Comparison of ENCODE assay signal across 8 mouse cellular contexts in the genomic region with DNA sequence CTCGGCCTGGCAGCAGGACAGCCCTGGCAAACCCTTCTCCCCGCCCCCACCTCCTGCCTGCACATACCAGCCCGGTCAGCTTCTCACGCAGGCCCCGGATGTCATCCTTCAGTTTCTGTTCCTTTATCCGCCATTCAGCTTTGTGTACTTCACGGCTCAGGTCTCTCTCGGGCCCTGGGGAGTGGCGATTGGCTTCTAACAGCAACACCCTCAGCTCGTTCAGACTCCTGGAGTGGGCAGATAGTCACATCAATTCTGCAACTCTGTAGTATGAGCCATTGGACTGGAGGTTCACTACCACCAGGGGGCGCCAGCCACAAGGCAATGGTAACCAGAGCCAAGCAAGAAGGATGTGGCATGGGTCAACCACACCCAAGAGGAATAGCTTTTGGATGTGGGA. TPM values are rescaled to one million over a fixed set of nuclear protein-coding genes. Genes with fewer than 3 reads are reported as not detected.
DNase-seq lines count a peak whose midpoint lies in the region; ATAC-seq lines count a peak whose summit lies in the region.

No protein-coding gene starts in this region.

- H3K9ac ChIP-seq in limb, embryonic 13.5 days, result no peak overlapping the region

- H3K27me3 ChIP-seq in embryonic facial prominence, embryonic 10.5 days (replicated peaks; ENCODE audit: low read depth, poor library complexity, severe bottlenecking), result no peaks in the 10 kb centered on the region
- no peaks in the 10 kb centered on the region for H3K27me3 ChIP-seq in limb, embryonic 13.5 days

- 0 out of 2 replicates have a peak, but pooled peaks have one; percentile 18 for ATAC-seq in limb, embryonic 13.5 days (ENCODE audit: low FRiP score, low read depth)

- peak; percentile 51 for DNase-seq in 3134 (ENCODE audit: extremely low read depth, insufficient read length, low spot score)
- peak; percentile 95 for DNase-seq in adrenal gland, postnatal 10 days
- peak; percentile 88 for DNase-seq in embryonic facial prominence, embryonic 10.5 days (ENCODE audit: low spot score)
- DNase-seq in heart, adult 8-10 months (ENCODE audit: low spot score), result peak; percentile 90
- peak; percentile 92 for DNase-seq in kidney, adult 9 months
- peak; percentile 56 to 80 for DNase-seq in monocyte, adult 2 months (ENCODE audit: low read depth in 1 of 2, low spot score in 2 of 2)
- peak; percentile 78 to 86 for DNase-seq in spleen, postnatal 36 days (ENCODE audit: low spot score in 2 of 2)

- H3K4me3 ChIP-seq in embryonic facial prominence, embryonic 10.5 days, result no peak overlapping the region
- H3K4me3 ChIP-seq in limb, embryonic 13.5 days, result no peak overlapping the region

- 64% methylated on average over 11 of the region's 11 CpGs for WGBS in embryonic facial prominence, embryonic 10.5 days
- 60% methylated on average over 11 of the region's 11 CpGs for WGBS in limb, embryonic 13.5 days

- no peak overlapping the region for H3K27ac ChIP-seq in embryonic facial prominence, embryonic 10.5 days (replicated peaks)
- no peak overlapping the region for H3K27ac ChIP-seq in limb, embryonic 13.5 days

- H3K9me3 ChIP-seq in embryonic facial prominence, embryonic 10.5 days, result peaks cover 3% of the 10 kb centered on the region; the same call in 1 of the 2 replicates
- H3K9me3 ChIP-seq in limb, embryonic 13.5 days, result no peaks in the 10 kb centered on the region

- H3K4me2 ChIP-seq in limb, embryonic 13.5 days (replicated peaks), result no peak overlapping the region

- peaks cover 96% of the 10 kb centered on the region for H3K36me3 ChIP-seq in embryonic facial prominence, embryonic 10.5 days (replicated peaks)
- H3K36me3 ChIP-seq in limb, embryonic 13.5 days, result peaks cover 83% of the 10 kb centered on the region

- peaks cover 18% of the 10 kb centered on the region for H3K4me1 ChIP-seq in embryonic facial prominence, embryonic 10.5 days
- peaks cover 5% of the 10 kb centered on the region; the same call in 1 of the 2 replicates for H3K4me1 ChIP-seq in limb, embryonic 13.5 days

RNA-seq across cellular contexts. Expression of a gene that starts 37.6 kb away (rescaled TPM):
- total RNA-seq in adrenal gland, postnatal 10 days (2021), result 100 to 1,000 TPM in 1 of 2 experiments, 10 to 100 TPM in 1; 69.8 to 112 TPM
- polyA plus RNA-seq in embryonic facial prominence, embryonic 10.5 days (2016; fragmentation: Nextera tagmentation; extraction: Ambion mirVana), result 114 and 122 TPM in 2 replicates
- 10 to 100 TPM; 20.9 to 28.3 (median 24.5) TPM for total RNA-seq in heart, adult 8-10 months (2022)
- 137 and 141 TPM in 2 replicates for polyA plus RNA-seq in limb, embryonic 13.5 days (2015; fragmentation: Nextera tagmentation; extraction: Ambion mirVana)

RNA-seq across cellular contexts. Expression of a gene that starts 58.1 kb away (rescaled TPM):
- 10 to 100 TPM; 21.8 to 24.1 TPM for total RNA-seq in adrenal gland, postnatal 10 days (2021)
- 5.8 and 6.8 TPM in 2 replicates for polyA plus RNA-seq in embryonic facial prominence, embryonic 10.5 days (2016; fragmentation: Nextera tagmentation; extraction: Ambion mirVana)
- total RNA-seq in heart, adult 8-10 months (2022), result 1 to 10 TPM; 4.5 to 6.8 (median 5.4) TPM
- polyA plus RNA-seq in limb, embryonic 13.5 days (2015; fragmentation: Nextera tagmentation; extraction: Ambion mirVana), result 5.5 and 5.7 TPM in 2 replicates
